Comparison of ENCODE assay signal across 8 mouse cellular contexts in genomic region chr2:69860972-69861452, GRCm38 (mm10). TPM values are rescaled to one million over a fixed set of nuclear protein-coding genes. Genes with fewer than 3 reads are reported as not detected.
A peak's percentile ranks its signal among the peaks of the same experiment; 100 is the strongest.
DNase-seq lines count a peak whose midpoint lies in the region; ATAC-seq and TF ChIP-seq lines count a peak whose summit lies in the region.

No protein-coding gene starts in this region.

- no peaks in the 10 kb centered on the region for H3K9me3 ChIP-seq in forebrain, embryonic 13.5 days (replicated peaks)
- H3K9me3 ChIP-seq in liver, embryonic 16.5 days (replicated peaks; ENCODE audit: control insufficient read depth, low read length) = no peaks in the 10 kb centered on the region

- H3K4me3 ChIP-seq in left cerebral cortex, adult 2 months = peak overlapping the region; percentile 69
- peak overlapping the region; percentile 100 for H3K4me3 ChIP-seq in forebrain, embryonic 13.5 days
- peak overlapping the region; percentile 100 for H3K4me3 ChIP-seq in liver, embryonic 16.5 days (ENCODE audit: low read depth, low read length)

- peaks cover 27% of the 10 kb centered on the region for H3K4me1 ChIP-seq in forebrain, embryonic 13.5 days
- H3K4me1 ChIP-seq in liver, embryonic 16.5 days (ENCODE audit: control insufficient read depth, low read depth, low read length) = peaks cover 8% of the 10 kb centered on the region

- peak; percentile 39 for ATAC-seq in forebrain, embryonic 13.5 days
- peak; percentile 57 for ATAC-seq in inflammation-experienced regulatory T-cells, adult 6 months
- peak; percentile 67 for ATAC-seq in liver, embryonic 16.5 days (ENCODE audit: low read depth)

- no peak for TF ChIP-seq CTCF in left cerebral cortex, adult 2 months (IDR thresholded peaks at IDR 0.05)

- intact Hi-C loops in left cerebral cortex, adult 2 months (cut with DNase I) = loop anchor here (2.0 to 5.0 kb wide), 4 partner anchors 36 to 139 kb away; partner anchors contain the start of gene Ppig
- intact Hi-C loops in left cerebral cortex, postnatal 10 days (cut with DNase I) = loop anchor here (5.0 to 10.0 kb wide), 3 partner anchors 39 to 126 kb away; partner anchors contain the start of gene Klhl23

- WGBS in forebrain, embryonic 13.5 days = 13% methylated on average over 12 of the region's 13 CpGs
- 3% methylated on average over 13 of the region's 13 CpGs for WGBS in liver, embryonic 16.5 days (ENCODE audit: insufficient replicate concordance)

- H3K27ac ChIP-seq in left cerebral cortex, adult 2 months = peak overlapping the region; percentile 92
- peak overlapping the region; percentile 55; the same call in 1 of the 2 replicates for H3K27ac ChIP-seq in forebrain, embryonic 13.5 days
- H3K27ac ChIP-seq in liver, embryonic 16.5 days (ENCODE audit: low read length) = peak overlapping the region; percentile 89

- H3K9ac ChIP-seq in forebrain, embryonic 13.5 days = peak overlapping the region; percentile 100
- H3K9ac ChIP-seq in liver, embryonic 16.5 days (ENCODE audit: low read depth, low read length) = peak overlapping the region; percentile 100

- peak; percentile 29 to 30 for DNase-seq in left cerebral cortex, adult 2 months (ENCODE audit: extremely low spot score in 1 of 2, low spot score in 2 of 2)
- no peak for DNase-seq in left cerebral cortex, postnatal 10 days (ENCODE audit: extremely low spot score in 1 of 2, low spot score in 2 of 2)
- peak; percentile 31 to 43 for DNase-seq in adrenal gland, postnatal 36 days
- peak; percentile 40 for DNase-seq in neural tube, embryonic 10.5 days (ENCODE audit: extremely low spot score, low spot score)
- peak; percentile 51 for DNase-seq in thymus, postnatal 4 days

- peak overlapping the region; percentile 87 for H3K4me2 ChIP-seq in forebrain, embryonic 13.5 days
- peak overlapping the region; percentile 83 for H3K4me2 ChIP-seq in liver, embryonic 16.5 days (ENCODE audit: low read depth, low read length)

- peaks cover 10% of the 10 kb centered on the region; the same call in 1 of the 2 replicates for H3K36me3 ChIP-seq in forebrain, embryonic 13.5 days (ENCODE audit: poor library complexity, severe bottlenecking)
- no peaks in the 10 kb centered on the region for H3K36me3 ChIP-seq in liver, embryonic 16.5 days (ENCODE audit: control insufficient read depth, insufficient read depth)

- no peaks in the 10 kb centered on the region for H3K27me3 ChIP-seq in forebrain, embryonic 13.5 days
- H3K27me3 ChIP-seq in liver, embryonic 16.5 days (ENCODE audit: control insufficient read depth, insufficient read depth, low read depth, low read length) = no peaks in the 10 kb centered on the region

RNA-seq across cellular contexts. Expression of gene Ssb, which starts 0.3 kb away (rescaled TPM):
- 100 to 1,000 TPM; 108 to 115 TPM for total RNA-seq in left cerebral cortex, adult 2 months (2021)
- 100 to 1,000 TPM; 138 to 143 TPM for total RNA-seq in left cerebral cortex, postnatal 10 days (2021)
- 100 to 1,000 TPM; 175 to 188 TPM for total RNA-seq in adrenal gland, postnatal 36 days (2021)
- polyA plus RNA-seq in forebrain, embryonic 13.5 days (2015; fragmentation: Nextera tagmentation; extraction: Ambion mirVana) = 400 and 426 TPM in 2 replicates
- polyA plus RNA-seq in inflammation-experienced regulatory T-cells, adult 6 months (2017; shearing (Covaris generic)) = 100 to 1,000 TPM; 304 to 401 (median 325) TPM
- 103 and 116 TPM in 2 replicates for polyA plus RNA-seq in liver, embryonic 16.5 days (2015; fragmentation: Nextera tagmentation; extraction: Ambion mirVana)

RNA-seq across cellular contexts. Expression of gene Mettl5, which starts 24.4 kb away (rescaled TPM):
- 10 to 100 TPM; 13.5 to 15.2 TPM for total RNA-seq in left cerebral cortex, adult 2 months (2021)
- 10 to 100 TPM; 12.3 to 14.8 TPM for total RNA-seq in left cerebral cortex, postnatal 10 days (2021)
- 10 to 100 TPM; 16.2 to 23.6 TPM for total RNA-seq in adrenal gland, postnatal 36 days (2021)
- polyA plus RNA-seq in forebrain, embryonic 13.5 days (2015; fragmentation: Nextera tagmentation; extraction: Ambion mirVana) = 36.2 and 40.6 TPM in 2 replicates
- polyA plus RNA-seq in inflammation-experienced regulatory T-cells, adult 6 months (2017; shearing (Covaris generic)) = 10 to 100 TPM; 63.9 to 71.4 (median 69.6) TPM
- 23.5 and 29.7 TPM in 2 replicates for polyA plus RNA-seq in liver, embryonic 16.5 days (2015; fragmentation: Nextera tagmentation; extraction: Ambion mirVana)

RNA-seq across cellular contexts. Expression of gene Ubr3, which starts 36.0 kb away (rescaled TPM):
- total RNA-seq in left cerebral cortex, adult 2 months (2021) = 100 to 1,000 TPM; 134 to 137 TPM
- 100 to 1,000 TPM; 132 to 142 TPM for total RNA-seq in left cerebral cortex, postnatal 10 days (2021)
- 10 to 100 TPM; 79.7 to 94.1 TPM for total RNA-seq in adrenal gland, postnatal 36 days (2021)
- polyA plus RNA-seq in forebrain, embryonic 13.5 days (2015; fragmentation: Nextera tagmentation; extraction: Ambion mirVana) = 14.2 and 15.7 TPM in 2 replicates
- polyA plus RNA-seq in inflammation-experienced regulatory T-cells, adult 6 months (2017; shearing (Covaris generic)) = 10 to 100 TPM; 13.4 to 19.8 (median 13.7) TPM
- polyA plus RNA-seq in liver, embryonic 16.5 days (2015; fragmentation: Nextera tagmentation; extraction: Ambion mirVana) = 4.8 and 5.6 TPM in 2 replicates

RNA-seq across cellular contexts. Expression of gene Klhl23, which starts 39.3 kb away (rescaled TPM):
- total RNA-seq in left cerebral cortex, adult 2 months (2021) = 10 to 100 TPM; 49.2 to 53.7 TPM
- total RNA-seq in left cerebral cortex, postnatal 10 days (2021) = 100 to 1,000 TPM; 130 to 143 TPM
- 10 to 100 TPM in 1 of 2 experiments, 1 to 10 TPM in 1; 9.1 to 12.5 TPM for total RNA-seq in adrenal gland, postnatal 36 days (2021)
- polyA plus RNA-seq in forebrain, embryonic 13.5 days (2015; fragmentation: Nextera tagmentation; extraction: Ambion mirVana) = 45.2 and 49.5 TPM in 2 replicates
- polyA plus RNA-seq in inflammation-experienced regulatory T-cells, adult 6 months (2017; shearing (Covaris generic)) = 1 to 10 TPM in 1 of 3 experiments, under 1 TPM in 1, not detected in 1; 0.12 to 1.1 TPM
- 19.6 and 22.4 TPM in 2 replicates for polyA plus RNA-seq in liver, embryonic 16.5 days (2015; fragmentation: Nextera tagmentation; extraction: Ambion mirVana)

Comparison
In these comparisons a context has a peak if more than half of its experiments do, and no peak if none do; other contexts are left out.
1. DNase-seq: peak in left cerebral cortex, adult 2 months (2 of 2), adrenal gland, postnatal 36 days (2 of 2), neural tube, embryonic 10.5 days (single experiment) and thymus, postnatal 4 days (single experiment); none in left cerebral cortex, postnatal 10 days (0 of 2).
2. Peak in every context shown above with its lines, with median percentiles within 50 percentile points of each other: H3K27ac ChIP-seq, H3K4me3 ChIP-seq and ATAC-seq.